Comparison of ENCODE assay signal across 7 mouse cellular contexts in the genomic region with DNA sequence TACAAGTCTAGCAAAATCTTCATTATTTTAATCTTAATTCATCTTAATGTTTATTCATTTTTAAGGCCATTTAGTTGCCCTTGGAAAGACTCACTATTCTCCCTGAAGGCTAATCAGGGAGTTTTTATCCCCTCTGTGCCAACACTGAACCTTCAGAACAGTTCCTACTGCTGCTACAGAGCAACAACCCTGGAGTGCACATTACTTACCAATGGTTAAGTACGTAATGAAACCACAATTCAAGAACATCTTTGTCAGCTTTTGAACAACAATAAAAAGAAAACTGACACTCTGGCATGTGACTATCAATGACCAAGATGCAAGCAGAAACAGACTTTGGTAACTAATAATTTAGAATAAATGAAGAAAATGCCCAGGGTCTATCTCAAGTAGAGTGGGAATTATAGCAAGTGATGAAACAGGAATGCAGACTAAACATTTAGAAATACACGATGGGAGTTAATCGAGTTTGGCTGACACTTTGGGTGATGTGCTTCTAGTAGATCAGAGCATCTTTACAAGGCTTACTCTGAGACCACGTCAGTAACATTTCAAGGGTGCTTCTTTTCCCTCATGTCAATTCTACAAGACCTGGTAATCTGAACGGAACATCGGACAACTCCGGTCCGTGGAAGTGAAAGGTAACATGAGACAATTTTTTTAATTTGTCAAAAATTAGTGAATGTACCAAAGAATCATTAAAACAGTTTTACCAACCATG. TPM values are rescaled to one million over a fixed set of nuclear protein-coding genes. Genes with fewer than 3 reads are reported as not detected.
DNase-seq lines count a peak whose midpoint lies in the region; ATAC-seq lines count a peak whose summit lies in the region.

No protein-coding gene starts in this region.

- WGBS in lung, embryonic 15.5 days: 16% methylated on average over 8 of the region's 8 CpGs
- WGBS in forebrain, embryonic 10.5 days: 56% methylated on average over 8 of the region's 8 CpGs
- WGBS in limb, embryonic 11.5 days: 49% methylated on average over 8 of the region's 8 CpGs
- 29% methylated on average over 8 of the region's 8 CpGs for WGBS in stomach, embryonic 14.5 days

- H3K27ac ChIP-seq in lung, embryonic 15.5 days: no peak overlapping the region
- no peak overlapping the region for H3K27ac ChIP-seq in forebrain, embryonic 10.5 days
- H3K27ac ChIP-seq in limb, embryonic 11.5 days (replicated peaks; ENCODE audit: low read depth, low read length): no peak overlapping the region
- no peak overlapping the region for H3K27ac ChIP-seq in stomach, embryonic 14.5 days (ENCODE audit: low read length)

- peaks cover 17% of the 10 kb centered on the region for H3K4me1 ChIP-seq in lung, embryonic 15.5 days
- peaks cover 29% of the 10 kb centered on the region for H3K4me1 ChIP-seq in forebrain, embryonic 10.5 days
- H3K4me1 ChIP-seq in limb, embryonic 11.5 days (ENCODE audit: control insufficient read depth, insufficient read depth, low read length): peaks cover 7% of the 10 kb centered on the region; the same call in 1 of the 2 replicates
- peaks cover 8% of the 10 kb centered on the region; the same call in 1 of the 2 replicates for H3K4me1 ChIP-seq in stomach, embryonic 14.5 days (ENCODE audit: control insufficient read depth, insufficient read depth, low read length)

- DNase-seq in lung, postnatal 4 days: no peak
- no peak for DNase-seq in forebrain, embryonic 10.5 days (ENCODE audit: extremely low spot score, low spot score)
- DNase-seq in limb, embryonic 11.5 days (ENCODE audit: low spot score): no peak
- no peak for DNase-seq in urinary bladder, postnatal 10 days (ENCODE audit: low spot score)
- DNase-seq in gastrocnemius, postnatal 10 days: no peak

- peak overlapping the region; percentile 55 for H3K4me2 ChIP-seq in lung, embryonic 15.5 days
- peak overlapping the region; percentile 76 for H3K4me2 ChIP-seq in limb, embryonic 11.5 days (ENCODE audit: low read depth, severe bottlenecking)
- H3K4me2 ChIP-seq in stomach, embryonic 14.5 days (replicated peaks; ENCODE audit: low read depth, low read length): peak overlapping the region; percentile 72

- H3K4me3 ChIP-seq in lung, embryonic 15.5 days: peak overlapping the region; percentile 99
- H3K4me3 ChIP-seq in forebrain, embryonic 10.5 days: peak overlapping the region; percentile 97
- peak overlapping the region; percentile 96 for H3K4me3 ChIP-seq in limb, embryonic 11.5 days (ENCODE audit: low read depth, low read length)
- peak overlapping the region; percentile 97 for H3K4me3 ChIP-seq in stomach, embryonic 14.5 days (ENCODE audit: low read depth, low read length)

- H3K27me3 ChIP-seq in lung, embryonic 15.5 days: no peaks in the 10 kb centered on the region
- H3K27me3 ChIP-seq in forebrain, embryonic 10.5 days (ENCODE audit: poor library complexity, severe bottlenecking): no peaks in the 10 kb centered on the region
- no peaks in the 10 kb centered on the region for H3K27me3 ChIP-seq in limb, embryonic 11.5 days (ENCODE audit: control insufficient read depth, insufficient read depth, low read length)
- H3K27me3 ChIP-seq in stomach, embryonic 14.5 days (ENCODE audit: control insufficient read depth, insufficient read depth, low read length): no peaks in the 10 kb centered on the region

- H3K36me3 ChIP-seq in lung, embryonic 15.5 days: no peaks in the 10 kb centered on the region
- peaks cover 6% of the 10 kb centered on the region for H3K36me3 ChIP-seq in forebrain, embryonic 10.5 days (replicated peaks)
- H3K36me3 ChIP-seq in limb, embryonic 11.5 days (ENCODE audit: control insufficient read depth, insufficient read depth, low read length): no peaks in the 10 kb centered on the region
- no peaks in the 10 kb centered on the region for H3K36me3 ChIP-seq in stomach, embryonic 14.5 days (ENCODE audit: control insufficient read depth, insufficient read depth, low read length)

- peak overlapping the region; percentile 22; the same call in 1 of the 2 replicates for H3K9ac ChIP-seq in lung, embryonic 15.5 days
- no peak overlapping the region for H3K9ac ChIP-seq in limb, embryonic 11.5 days (ENCODE audit: low read length)
- H3K9ac ChIP-seq in stomach, embryonic 14.5 days (replicated peaks; ENCODE audit: low read depth, low read length): peak overlapping the region; percentile 100; the same call in 1 of the 2 replicates

- H3K9me3 ChIP-seq in lung, embryonic 15.5 days: no peaks in the 10 kb centered on the region
- no peaks in the 10 kb centered on the region for H3K9me3 ChIP-seq in forebrain, embryonic 10.5 days
- no peaks in the 10 kb centered on the region for H3K9me3 ChIP-seq in limb, embryonic 11.5 days (ENCODE audit: control insufficient read depth, low read length)
- no peaks in the 10 kb centered on the region for H3K9me3 ChIP-seq in stomach, embryonic 14.5 days (ENCODE audit: control insufficient read depth, low read depth, low read length)

- ATAC-seq in lung, embryonic 15.5 days (ENCODE audit: borderline replicate concordance, extremely low read depth, low FRiP score, low TSS enrichment): no peak
- ATAC-seq in limb, embryonic 11.5 days (ENCODE audit: insufficient number of reproducible peaks, low FRiP score, low TSS enrichment, low read depth): no peak
- ATAC-seq in stomach, embryonic 14.5 days (ENCODE audit: insufficient number of reproducible peaks, insufficient read depth, low FRiP score, low read depth): no peak

RNA-seq across cellular contexts. Expression of a gene that starts 2.1 kb away (rescaled TPM):
- 15.6 and 16.6 TPM in 2 replicates for polyA plus RNA-seq in lung, embryonic 15.5 days (2015; fragmentation: Nextera tagmentation; extraction: Ambion mirVana)
- polyA plus RNA-seq in forebrain, embryonic 10.5 days (2016; fragmentation: Nextera tagmentation; extraction: Ambion mirVana): 15.3 and 15.4 TPM in 2 replicates
- 32.2 and 33.6 TPM in 2 replicates for polyA plus RNA-seq in limb, embryonic 11.5 days (2014; fragmentation: Nextera tagmentation; extraction: Ambion mirVana)
- polyA plus RNA-seq in stomach, embryonic 14.5 days (2014; fragmentation: Nextera tagmentation; extraction: Ambion mirVana): 24.2 and 26.0 TPM in 2 replicates
- total RNA-seq in gastrocnemius, postnatal 10 days (2021): 10 to 100 TPM; 37.7 to 50.5 TPM
